31 mouse cellular contexts compared by ENCODE assay signal in the genomic region with DNA sequence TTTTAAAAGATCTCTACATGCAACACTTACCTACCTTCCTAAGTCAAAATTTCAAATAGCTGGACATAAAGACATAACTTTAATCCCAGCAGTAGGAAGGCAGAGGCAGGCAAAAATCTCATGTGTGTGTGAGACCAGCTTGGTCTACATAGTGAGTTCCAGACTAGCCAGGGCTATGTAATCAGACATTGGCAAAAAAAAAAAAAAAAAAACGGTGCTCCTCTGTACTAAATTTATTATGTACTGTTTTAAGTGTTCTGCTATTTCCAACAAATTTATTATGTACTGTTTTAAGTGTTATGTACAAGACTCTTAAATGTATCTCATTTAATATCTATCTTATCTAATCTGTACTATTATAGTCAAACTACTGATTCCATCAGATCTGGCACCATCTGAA.
"Had no signal": no experiment of that assay in that cellular context is flagged by ENCODE, and none has a peak within 500 bp of the region (broad histone marks: within the 10 kb centered on the region; RNA-seq: fewer than 3 reads in every experiment).

No protein-coding gene starts in this region.

- H3K9ac ChIP-seq: heart, embryonic 12.5 days; heart, embryonic 13.5 days; heart, embryonic 15.5 days; hindbrain, embryonic 12.5 days; hindbrain, embryonic 13.5 days; hindbrain, embryonic 14.5 days; hindbrain, embryonic 15.5 days; intestine, embryonic 15.5 days; kidney, embryonic 15.5 days had no signal

- H3K4me1 ChIP-seq: heart, embryonic 10.5 days; hindbrain, embryonic 10.5 days; hindbrain, embryonic 12.5 days; hindbrain, embryonic 15.5 days; intestine, embryonic 15.5 days; kidney, embryonic 15.5 days had no signal

- DNase-seq: heart, postnatal 10 days; heart, postnatal 14 days; heart, postnatal 36 days; kidney, adult 11 months; kidney, adult 18-20 months; kidney, adult 2 months; kidney, adult 8-10 months; kidney, adult 9 months; kidney, postnatal 10 days; kidney, postnatal 14 days; kidney, postnatal 25 days; kidney, postnatal 36 days; kidney, postnatal 4 days; layer of hippocampus, adult 9-11 months; layer of hippocampus, postnatal 36 days had no signal

- H3K4me2 ChIP-seq: heart, embryonic 11.5 days; heart, embryonic 12.5 days; heart, embryonic 13.5 days; heart, embryonic 15.5 days; hindbrain, embryonic 12.5 days; hindbrain, embryonic 13.5 days; hindbrain, embryonic 14.5 days; hindbrain, embryonic 15.5 days; intestine, embryonic 15.5 days; kidney, embryonic 15.5 days had no signal

- H3K27ac ChIP-seq: heart, embryonic 10.5 days; heart, embryonic 13.5 days; heart, embryonic 15.5 days; hindbrain, embryonic 10.5 days; hindbrain, embryonic 12.5 days; hindbrain, embryonic 13.5 days; hindbrain, embryonic 14.5 days; hindbrain, embryonic 15.5 days; hindbrain, postnatal 0 days; intestine, embryonic 15.5 days; kidney, embryonic 15.5 days; kidney, postnatal 0 days; layer of hippocampus, adult 2 months; left cerebral cortex, adult 2 months had no signal

- H3K27me3 ChIP-seq: heart, embryonic 12.5 days; heart, embryonic 13.5 days; heart, embryonic 15.5 days; hindbrain, embryonic 12.5 days; hindbrain, embryonic 13.5 days; hindbrain, embryonic 15.5 days; intestine, embryonic 15.5 days; kidney, embryonic 15.5 days had no signal

- H3K9me3 ChIP-seq: heart, embryonic 10.5 days; heart, embryonic 12.5 days; heart, embryonic 13.5 days; heart, embryonic 15.5 days; hindbrain, embryonic 12.5 days; hindbrain, embryonic 13.5 days; hindbrain, embryonic 15.5 days; intestine, embryonic 15.5 days; kidney, embryonic 15.5 days had no signal

- H3K4me3 ChIP-seq: heart, embryonic 10.5 days; heart, embryonic 12.5 days; heart, embryonic 13.5 days; heart, embryonic 15.5 days; hindbrain, embryonic 10.5 days; hindbrain, embryonic 12.5 days; hindbrain, embryonic 13.5 days; hindbrain, embryonic 15.5 days; intestine, embryonic 15.5 days; kidney, embryonic 15.5 days; layer of hippocampus, adult 2 months; left cerebral cortex, adult 2 months had no signal
